Mouse (Mus musculus): ENCODE data around the gene Epb41l4b.

- no peak for TF ChIP-seq CTCF (IDR thresholded peaks at IDR 0.05; ENCODE audit: insufficient read depth, low read depth, low read length)
- no peak for TF ChIP-seq POLR2A (IDR thresholded peaks at IDR 0.05; ENCODE audit: insufficient read depth, low read depth, low read length)
Observed at GRCm38 (mm10) chr4:56991951-56992350, 151.3 kb downstream of the Epb41l4b start.

Measured in olfactory bulb, adult 2 months (tissue).